Mouse (Mus musculus) erythroblast, embryonic 14.5 days (primary cell): ENCODE results near the gene Ptges3l.

ENCODE experiments used
- GATA1 ChIP-seq: IDR thresholded peaks from 2 replicates; pipeline ENCODE4 v1.6.1; 2012; ENCODE audit warnings: low read length, inconsistent platforms, mixed read lengths
- TAL1 ChIP-seq: IDR thresholded peaks from 3 replicates; pipeline ENCODE4 v1.6.1; 2012; ENCODE audit warnings: low read length, inconsistent platforms, mixed read lengths

DNA sequence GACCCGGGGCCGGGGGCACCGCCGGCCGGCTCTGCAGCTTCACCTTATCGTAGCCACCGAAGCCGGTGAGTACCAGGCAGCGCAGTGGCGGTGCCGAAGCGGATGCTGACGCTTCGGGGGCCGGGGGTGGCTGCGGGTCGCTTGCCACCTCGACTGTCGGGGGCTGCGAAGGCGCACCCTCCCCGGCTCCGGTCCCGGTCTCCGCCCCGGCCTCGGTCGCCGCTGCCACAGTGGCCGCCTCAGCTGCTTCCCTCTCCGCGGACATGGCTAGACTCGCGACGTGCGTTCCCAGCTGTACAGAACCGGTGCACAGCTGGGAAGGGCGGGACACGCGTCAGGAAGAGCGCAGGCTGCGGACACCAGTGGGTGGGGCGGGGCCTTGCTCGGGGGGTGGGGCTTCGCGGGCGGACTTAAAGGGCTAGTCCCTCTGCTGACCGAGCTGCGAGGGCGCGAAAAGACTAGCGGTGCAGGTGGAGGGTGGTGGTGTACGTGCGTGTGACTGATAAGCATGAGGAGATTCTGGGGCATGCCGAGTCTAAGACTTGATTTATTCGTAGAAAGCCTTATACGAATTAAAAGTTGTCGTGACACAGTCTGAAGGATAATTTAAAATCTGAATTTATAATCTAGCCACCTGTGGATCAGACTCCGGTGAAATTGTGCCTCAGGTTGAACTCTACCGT is 40.9 kb upstream of the Ptges3l start, which contains the start of gene Vat1:
- TF ChIP-seq TAL1 = no peak
- no peak for TF ChIP-seq GATA1
